Mouse (Mus musculus) heart, adult 2 months (tissue): ENCODE measurements around the gene Ctnnb1. TPM values are rescaled to one million over a fixed set of nuclear protein-coding genes. Genes with fewer than 3 reads are reported as not detected.

Source experiments
- DNase-seq, 2 experiments: peaks; one replicate each; pipeline ENCODE4 v3.0.0; 2021
- H3K27ac ChIP-seq: fragments of 200-600 bp; 2 replicates; pipeline ENCODE4 v1.8.1; 2022
- H3K27me3 ChIP-seq: fragments of 200-500 bp; 2 replicates; pipeline ENCODE4 v1.6.1; 2012; ENCODE audit warnings: mild to moderate bottlenecking, low read length, inconsistent platforms, mixed read lengths; ENCODE audit not compliant: control insufficient read depth, insufficient read depth
- H3K36me3 ChIP-seq: fragments of 200-500 bp; 2 replicates; pipeline ENCODE4 v1.6.1; 2012; ENCODE audit warnings: low read length, inconsistent platforms; ENCODE audit not compliant: control insufficient read depth, insufficient read depth
- H3K4me1 ChIP-seq: fragments of 200-500 bp; 2 replicates; pipeline ENCODE4 v1.6.1; 2011; ENCODE audit warnings: low read length; ENCODE audit not compliant: control insufficient read depth, insufficient read depth
- H3K4me3 ChIP-seq: fragments of 200-600 bp; 2 replicates; pipeline ENCODE4 v1.8.1; 2022
- H3K79me2 ChIP-seq: fragments of 200-500 bp; replicated peaks from 2 replicates; pipeline ENCODE4 v1.6.1; 2012; ENCODE audit warnings: mild to moderate bottlenecking, inconsistent platforms, low read length, moderate library complexity, mixed read lengths; ENCODE audit not compliant: control insufficient read depth, insufficient read depth
- H3K9ac ChIP-seq: fragments of 200-500 bp; 2 replicates; pipeline ENCODE4 v1.6.1; 2012; ENCODE audit warnings: low read depth, mild to moderate bottlenecking, control low read depth, inconsistent platforms, low read length, mixed read lengths
- CTCF ChIP-seq: fragments of 200-600 bp; IDR thresholded peaks from 2 replicates; pipeline ENCODE4 v1.8.1; 2022; ENCODE audit warnings: antibody characterized with exemption, mild to moderate bottlenecking, moderate library complexity
- EP300 ChIP-seq: fragments of 200-500 bp; IDR thresholded peaks from 2 replicates; pipeline ENCODE4 v1.6.1; 2011; ENCODE audit warnings: low read depth, low read length, control low read depth; ENCODE audit not compliant: insufficient read depth
- POLR2A ChIP-seq: fragments of 200-500 bp; IDR thresholded peaks from 2 replicates; pipeline ENCODE4 v1.6.1; 2011; ENCODE audit warnings: mild to moderate bottlenecking, low read depth, low read length, control low read depth; ENCODE audit not compliant: insufficient read depth
- WGBS: fragments of 180-500 bp; shearing (Covaris S2); methylation state at CpG from one replicate; pipeline ENCODE4 v1.1.7; 2018; 5-methylcytosine and 5-hydroxymethylcytosine counted together
- intact Hi-C: fragments of 180-260 bp; cut with DNase I; formaldehyde crosslinking; loops from one replicate; pipeline ENCODE4 v1.15.1; 2025
- polyA plus RNA-seq: library from polyadenylated mRNA; depleted of rRNA; stranded (reverse); fragments of >200 nt; gene quantifications from 2 replicates; pipeline ENCODE4 v1.2.3, GENCODE M21; 2012
- total RNA-seq, 2 experiments: library from RNA; stranded (reverse); gene quantifications; 2 replicates each; pipeline ENCODE4 v1.2.3; 2021

Ctnnb1 gene
- total and polyA plus RNA-seq, 3 experiments = 138 to 431 (median 382) TPM

DNA sequence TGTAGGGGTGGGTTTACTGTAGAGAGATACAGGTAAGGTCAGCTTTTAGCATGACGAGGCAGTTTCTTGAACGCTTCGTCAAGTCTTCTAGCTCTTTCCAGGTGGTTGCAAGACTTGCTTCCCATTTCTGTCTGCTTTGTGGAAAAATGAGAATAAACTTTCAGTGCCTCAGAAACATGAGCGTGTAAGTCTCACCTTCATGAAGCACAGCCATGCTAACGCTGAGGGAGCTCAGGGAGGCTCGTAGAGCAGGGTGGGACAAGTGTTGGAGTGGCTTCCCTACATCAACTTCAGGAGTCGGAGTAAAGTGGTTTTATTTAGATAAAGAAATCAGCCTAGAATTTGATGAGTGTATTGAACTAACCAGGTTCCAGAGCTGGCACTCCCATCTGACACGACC lies 17.1 kb downstream of the Ctnnb1 start:
- H3K4me3 ChIP-seq = no peak overlapping the region
- H3K36me3 ChIP-seq = peaks cover 50% of the 10 kb centered on the region
- TF ChIP-seq CTCF = no peak
- no peak for TF ChIP-seq POLR2A
- TF ChIP-seq EP300 = no peak
- DNase-seq = no peak
- peaks cover 42% of the 10 kb centered on the region for H3K4me1 ChIP-seq
- no peak overlapping the region for H3K27ac ChIP-seq
- 38% methylated on average over 8 of the region's 8 CpGs for WGBS
- no peaks in the 10 kb centered on the region for H3K27me3 ChIP-seq
- H3K9ac ChIP-seq = no peak overlapping the region
- H3K79me2 ChIP-seq = peaks cover 14% of the 10 kb centered on the region
- intact Hi-C loops = no loop called here

- H3K4me1 ChIP-seq = peaks cover 27% of the 10 kb centered on the region
- 91% methylated on average over 1 of the region's 1 CpGs for WGBS
- intact Hi-C loops = no loop called here
- H3K9ac ChIP-seq = no peak overlapping the region
- peak in 1 of 2 experiments; percentile 16 for DNase-seq
- H3K36me3 ChIP-seq = peaks cover 40% of the 10 kb centered on the region
- no peak overlapping the region for H3K27ac ChIP-seq
- H3K79me2 ChIP-seq = peaks cover 10% of the 10 kb centered on the region
- no peak for TF ChIP-seq EP300
- TF ChIP-seq POLR2A = no peak
- no peak for TF ChIP-seq CTCF
- H3K27me3 ChIP-seq = no peaks in the 10 kb centered on the region
- H3K4me3 ChIP-seq = no peak overlapping the region
Observed at GRCm38 (mm10) chr9:120948832-120949231, 19.8 kb downstream of the Ctnnb1 start.

GRCm38 (mm10) chr9:120950761-120951160 lies 21.7 kb downstream of the Ctnnb1 start:
- no peak overlapping the region for H3K4me3 ChIP-seq
- no peak overlapping the region for H3K9ac ChIP-seq
- intact Hi-C loops = no loop called here
- peaks cover 8% of the 10 kb centered on the region for H3K79me2 ChIP-seq
- no peak overlapping the region for H3K27ac ChIP-seq
- WGBS = 87% methylated on average over 12 of the region's 12 CpGs
- peaks cover 20% of the 10 kb centered on the region for H3K4me1 ChIP-seq
- DNase-seq = no peak
- no peak for TF ChIP-seq EP300
- no peak for TF ChIP-seq CTCF
- no peak for TF ChIP-seq POLR2A
- H3K36me3 ChIP-seq = peaks cover 31% of the 10 kb centered on the region
- H3K27me3 ChIP-seq = no peaks in the 10 kb centered on the region

DNA sequence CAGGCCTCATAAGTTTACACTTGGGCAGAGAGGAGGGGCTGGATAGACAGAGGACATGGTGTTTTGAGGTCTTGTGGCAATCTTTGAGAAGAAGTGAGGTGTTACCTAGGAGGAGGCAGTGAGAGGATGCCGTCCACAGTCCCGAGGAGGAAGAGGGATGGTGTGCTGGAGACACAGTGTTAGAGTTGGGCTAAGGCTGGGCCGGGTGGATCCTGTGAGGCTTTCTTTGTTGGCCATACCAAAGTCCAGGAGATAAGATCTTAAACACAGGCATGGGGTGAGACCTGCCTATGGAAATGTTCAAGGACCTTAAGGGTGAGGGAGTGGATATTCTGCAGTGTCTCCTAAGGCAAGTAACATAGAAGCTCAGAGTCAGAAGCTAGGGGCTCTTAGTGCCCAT lies 22.9 kb downstream of the Ctnnb1 start:
- Histone ChIP-seq H3K36me3 (peaks cover 33% of the 10 kb centered on the region), H3K27me3 (no peaks in the 10 kb centered on the region), H3K9ac (no peak overlapping the region), H3K4me3 (no peak overlapping the region), H3K79me2 (peaks cover 8% of the 10 kb centered on the region), H3K27ac (no peak overlapping the region), H3K4me1 (peaks cover 16% of the 10 kb centered on the region)
- intact Hi-C loops = no loop called here
- WGBS = 62% methylated on average over 3 of the region's 3 CpGs
- TF ChIP-seq POLR2A = no peak
- TF ChIP-seq CTCF = no peak
- TF ChIP-seq EP300 = no peak
- no peak for DNase-seq

GRCm38 (mm10) chr9:120958051-120958450 lies 29.0 kb downstream of the Ctnnb1 start:
- intact Hi-C loops = loop anchor here (5.0 kb wide), 1 partner anchor 99 kb away; no protein-coding TSS in a partner anchor
- Histone ChIP-seq H3K36me3 (peaks cover 40% of the 10 kb centered on the region), H3K9ac (no peak overlapping the region), H3K79me2 (no peaks in the 10 kb centered on the region; the same call in 1 of the 2 replicates), H3K27ac (no peak overlapping the region), H3K4me1 (peaks cover 15% of the 10 kb centered on the region), H3K4me3 (no peak overlapping the region), H3K27me3 (no peaks in the 10 kb centered on the region)
- no peak for TF ChIP-seq POLR2A
- TF ChIP-seq EP300 = no peak
- TF ChIP-seq CTCF = no peak
- WGBS = 74% methylated on average over 5 of the region's 5 CpGs
- DNase-seq = no peak

DNA sequence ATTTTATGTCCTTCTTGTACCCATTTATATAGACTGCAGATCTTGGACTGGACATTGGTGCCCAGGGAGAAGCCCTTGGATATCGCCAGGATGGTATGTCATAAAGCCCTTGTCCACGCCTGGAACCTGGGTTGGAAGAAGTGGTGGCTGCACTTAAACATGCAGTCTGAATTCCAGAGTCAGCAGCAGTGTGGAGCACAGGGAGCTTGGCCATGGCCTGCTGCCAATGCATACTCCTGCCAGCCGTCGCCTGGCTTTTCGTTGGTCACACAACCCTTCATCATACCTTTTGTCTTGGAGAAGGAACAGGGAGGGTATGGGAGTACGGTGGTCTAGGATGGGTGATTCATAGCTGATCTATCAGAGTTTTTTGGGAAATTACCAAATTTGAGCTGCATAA lies 29.5 kb downstream of the Ctnnb1 start:
- Histone ChIP-seq H3K4me1 (peaks cover 16% of the 10 kb centered on the region), H3K36me3 (peaks cover 35% of the 10 kb centered on the region), H3K79me2 (no peaks in the 10 kb centered on the region; the same call in 1 of the 2 replicates), H3K9ac (no peak overlapping the region), H3K27ac (no peak overlapping the region), H3K27me3 (no peaks in the 10 kb centered on the region), H3K4me3 (no peak overlapping the region)
- intact Hi-C loops = loop anchor here (5.0 kb wide), 1 partner anchor 99 kb away; no protein-coding TSS in a partner anchor
- 29% methylated on average over 6 of the region's 6 CpGs for WGBS
- TF ChIP-seq CTCF = no peak
- TF ChIP-seq EP300 = no peak
- no peak for TF ChIP-seq POLR2A
- DNase-seq = peak in 1 of 2 experiments; percentile 41
